Mouse (Mus musculus) neural tube, embryonic 15.5 days (tissue): ENCODE data around the gene Atp5e. TPM values are rescaled to one million over a fixed set of nuclear protein-coding genes. Genes with fewer than 3 reads are reported as not detected.

ENCODE experiments used
- ATAC-seq: fragments of 200-750 bp; cut with Nextera tagmentation; 2 replicates; pipeline ENCODE4 v1.8.0; 2017; ENCODE audit warnings: mild to moderate bottlenecking, moderate TSS enrichment, moderate library complexity; ENCODE audit not compliant: low FRiP score
- H3K27ac ChIP-seq: fragments of 300-500 bp; sonication (generic); replicated peaks from 2 replicates; pipeline ENCODE4 v1.5.1; 2015; ENCODE audit warnings: mild to moderate bottlenecking, inconsistent platforms
- H3K27me3 ChIP-seq: fragments of 300-500 bp; sonication (generic); replicated peaks from 2 replicates; pipeline ENCODE4 v1.6.1; 2015; ENCODE audit warnings: inconsistent platforms
- H3K36me3 ChIP-seq: fragments of 300-500 bp; sonication (generic); 2 replicates; pipeline ENCODE4 v1.6.1; 2015; ENCODE audit warnings: inconsistent platforms
- H3K4me1 ChIP-seq: fragments of 300-500 bp; sonication (generic); 2 replicates; pipeline ENCODE4 v1.6.1; 2015; ENCODE audit warnings: inconsistent platforms
- H3K4me2 ChIP-seq: fragments of 300-500 bp; sonication (generic); 2 replicates; pipeline ENCODE4 v1.6.1; 2015; ENCODE audit warnings: inconsistent platforms, mild to moderate bottlenecking, moderate library complexity
- H3K4me3 ChIP-seq: fragments of 300-500 bp; sonication (generic); replicated peaks from 2 replicates; pipeline ENCODE4 v1.5.1; 2015; ENCODE audit warnings: mild to moderate bottlenecking, inconsistent platforms
- H3K9ac ChIP-seq: fragments of 300-500 bp; sonication (generic); replicated peaks from 2 replicates; pipeline ENCODE4 v1.6.1; 2015; ENCODE audit warnings: mild to moderate bottlenecking, inconsistent platforms
- H3K9me3 ChIP-seq: fragments of 300-500 bp; sonication (generic); replicated peaks from 2 replicates; pipeline ENCODE4 v1.6.1; 2016; ENCODE audit warnings: inconsistent platforms
- WGBS: fragments of 180-500 bp; shearing (Covaris S2); methylation state at CpG from one replicate; pipeline ENCODE4 v1.1.7; 2015; ENCODE audit warnings: mixed read lengths; 5-methylcytosine and 5-hydroxymethylcytosine counted together
- polyA plus RNA-seq: library from polyadenylated mRNA; unstranded; fragments of >200 nt; fragmentation: Nextera tagmentation; extraction: Ambion mirVana; gene quantifications from 2 replicates; pipeline ENCODE4 v1.2.1, GENCODE M21; 2015

Atp5e gene
- polyA plus RNA-seq, 1 experiment from 2014 or later, result 902 TPM

DNA sequence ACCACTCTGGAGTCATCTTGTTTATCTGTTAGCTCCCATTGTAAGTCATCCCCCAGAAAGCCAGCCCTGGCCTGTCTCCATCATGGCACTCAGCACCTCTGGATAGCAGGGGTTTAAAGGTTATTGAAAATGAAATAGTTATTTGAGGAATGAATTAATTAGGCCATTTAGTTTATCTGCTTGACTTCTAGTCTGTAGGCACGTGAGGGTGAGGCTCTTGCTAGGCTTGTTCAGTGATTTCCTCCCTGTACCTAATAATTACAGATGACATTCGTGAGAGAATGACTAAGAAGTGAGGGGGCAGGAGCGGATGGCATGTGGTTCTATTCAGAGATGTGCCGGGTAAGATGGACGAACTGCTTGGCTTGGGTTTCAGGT lies 9.6 kb upstream of the Atp5e start:
- peaks cover 22% of the 10 kb centered on the region for H3K4me1 ChIP-seq
- no peaks in the 10 kb centered on the region for H3K9me3 ChIP-seq
- no peak overlapping the region for H3K27ac ChIP-seq
- peak overlapping the region; percentile 41 for H3K9ac ChIP-seq
- no peaks in the 10 kb centered on the region; the same call in none of the 2 replicates for H3K36me3 ChIP-seq
- H3K27me3 ChIP-seq, result no peaks in the 10 kb centered on the region
- peak overlapping the region; percentile 83 for H3K4me2 ChIP-seq
- ATAC-seq, result no peak
- H3K4me3 ChIP-seq, result peak overlapping the region; percentile 66
- WGBS, result 83% methylated on average over 5 of the region's 5 CpGs

DNA sequence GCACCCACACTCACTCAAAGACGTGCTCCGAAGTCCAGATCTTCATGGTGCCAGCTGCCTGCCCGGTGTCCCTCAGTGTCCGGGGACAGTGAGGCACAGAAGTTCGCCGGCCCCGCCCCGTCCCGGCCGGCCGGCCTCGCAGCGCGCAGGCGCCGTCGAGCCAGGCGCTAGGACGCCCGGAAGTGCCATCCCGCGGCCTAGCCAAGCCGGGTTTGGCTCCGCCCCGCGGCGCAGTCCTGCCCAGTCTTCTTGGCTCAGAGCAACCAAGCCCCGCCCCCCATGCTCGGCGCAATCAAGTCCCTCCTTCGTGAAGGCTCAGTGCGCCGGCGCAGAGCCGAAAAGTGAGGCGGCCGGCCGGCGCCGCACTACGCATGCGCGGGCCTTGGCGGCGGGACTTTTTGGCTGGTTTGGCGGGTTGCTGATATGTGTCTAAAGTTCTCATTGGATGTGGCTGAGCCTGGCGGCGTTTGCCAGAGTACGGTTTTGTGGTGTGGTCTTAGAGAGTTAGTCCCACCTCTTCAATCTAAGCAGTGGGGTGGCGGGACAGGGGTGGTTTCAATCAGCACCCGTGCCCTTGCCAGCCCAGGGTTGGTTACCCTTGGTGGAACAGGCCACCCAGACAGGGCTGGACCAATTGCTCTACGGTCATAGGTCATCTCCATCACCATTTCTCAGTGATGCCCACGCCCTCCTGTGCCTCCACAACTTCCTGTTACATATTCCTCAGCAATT lies 9.1 kb upstream of the Atp5e start, which contains the start of gene Prelid3b:
TSS of gene Prelid3b (minus strand) at position 264 of the 732 bp plus-strand sequence.
- under 1% methylated on average over 53 of the region's 53 CpGs for WGBS
- Histone ChIP-seq H3K4me2 (peak within 1 kb of the TSS; percentile 83), H3K9ac (peak within 1 kb of the TSS; percentile 66), H3K4me3 (peak within 1 kb of the TSS; percentile 66), H3K4me1 (peaks cover 22% of the 10 kb centered on the region), H3K27ac (no peak within 1 kb of the TSS), H3K9me3 (no peaks in the 10 kb centered on the region), H3K36me3 (peaks cover 4% of the 10 kb centered on the region), H3K27me3 (no peaks in the 10 kb centered on the region)
- ATAC-seq, result peak; percentile 99

DNA sequence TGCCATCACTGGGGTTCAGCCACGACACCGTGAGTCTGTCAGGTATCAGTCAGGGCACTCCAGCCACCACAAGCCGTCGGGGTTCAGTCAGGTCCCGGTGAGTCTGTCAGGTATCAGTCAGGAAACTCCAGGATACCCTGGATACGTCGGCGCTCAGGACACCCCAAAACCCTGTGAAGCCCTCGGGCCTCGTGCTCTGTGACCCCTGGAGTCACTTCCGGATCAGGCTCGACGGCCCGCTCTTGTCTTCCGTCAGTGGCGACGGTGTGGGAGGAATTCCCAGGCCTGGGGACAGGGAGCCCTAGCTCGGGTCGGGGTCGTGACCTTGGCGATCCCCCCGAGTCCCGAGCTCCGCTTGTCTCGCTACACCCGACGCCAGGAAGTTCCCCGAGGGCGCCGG lies 8.5 kb upstream of the Atp5e start:
- Histone ChIP-seq H3K27ac (no peak overlapping the region), H3K4me2 (peak overlapping the region; percentile 83), H3K9ac (peak overlapping the region; percentile 66), H3K9me3 (no peaks in the 10 kb centered on the region), H3K36me3 (peaks cover 5% of the 10 kb centered on the region), H3K4me3 (peak overlapping the region; percentile 66), H3K27me3 (no peaks in the 10 kb centered on the region), H3K4me1 (peaks cover 22% of the 10 kb centered on the region)
- WGBS, result 9% methylated on average over 28 of the region's 30 CpGs
- peak; percentile 43 for ATAC-seq

DNA sequence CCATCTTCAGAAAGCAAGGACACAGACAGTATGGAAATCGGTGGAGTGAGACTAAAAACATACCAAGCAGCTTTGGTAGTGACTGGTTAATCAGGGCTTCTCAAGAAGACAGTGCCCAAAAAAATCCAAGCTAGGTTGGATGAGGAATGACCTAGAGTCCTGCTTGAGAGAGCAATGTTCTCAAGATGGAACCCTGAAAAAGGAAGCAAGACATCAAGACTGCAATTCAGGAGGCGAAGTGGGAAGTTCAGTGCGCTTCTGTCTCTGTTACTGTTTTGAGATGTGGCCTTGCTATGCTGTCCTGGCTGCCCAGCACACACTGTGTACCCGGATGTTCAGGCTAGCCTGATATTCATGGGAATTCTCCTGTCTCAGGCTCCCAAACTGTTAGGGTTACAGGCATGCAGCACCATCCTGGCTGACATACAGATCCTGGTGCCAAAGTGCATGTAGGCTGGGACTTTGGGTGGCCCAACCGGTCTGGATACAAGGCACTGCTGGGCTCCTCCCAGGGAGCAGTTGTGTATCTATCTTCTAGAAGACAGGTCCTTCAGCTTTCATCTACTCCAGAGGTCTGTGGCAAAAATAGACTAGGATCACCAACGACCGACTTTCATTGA lies 7.0 kb upstream of the Atp5e start:
- peaks cover 22% of the 10 kb centered on the region for H3K4me1 ChIP-seq
- H3K27me3 ChIP-seq, result no peaks in the 10 kb centered on the region
- H3K9me3 ChIP-seq, result no peaks in the 10 kb centered on the region
- H3K4me2 ChIP-seq, result no peak overlapping the region
- peaks cover 13% of the 10 kb centered on the region for H3K36me3 ChIP-seq
- no peak overlapping the region for H3K4me3 ChIP-seq
- ATAC-seq, result no peak
- H3K9ac ChIP-seq, result no peak overlapping the region
- WGBS, result 96% methylated on average over 7 of the region's 7 CpGs
- H3K27ac ChIP-seq, result no peak overlapping the region

DNA sequence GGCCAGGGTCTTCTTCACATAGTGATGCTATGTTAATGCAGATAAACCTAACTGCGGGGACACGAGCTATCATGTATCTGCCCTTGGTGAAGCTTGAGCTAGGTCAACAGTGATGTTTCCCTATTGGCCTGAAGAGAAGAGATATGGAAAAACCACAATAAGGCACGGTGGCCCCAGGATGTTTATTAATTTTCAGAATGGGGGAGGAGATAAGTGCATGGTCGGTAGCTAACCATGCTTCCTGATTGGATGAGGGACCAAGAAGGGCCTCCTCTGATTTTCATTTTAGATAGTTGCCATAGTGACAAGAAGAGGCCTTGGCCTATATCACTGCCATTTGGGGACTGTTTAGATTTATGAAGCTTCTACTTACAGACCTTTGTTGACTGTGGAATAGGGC lies 6.4 kb upstream of the Atp5e start:
- 94% methylated on average over 4 of the region's 4 CpGs for WGBS
- no peak for ATAC-seq

DNA sequence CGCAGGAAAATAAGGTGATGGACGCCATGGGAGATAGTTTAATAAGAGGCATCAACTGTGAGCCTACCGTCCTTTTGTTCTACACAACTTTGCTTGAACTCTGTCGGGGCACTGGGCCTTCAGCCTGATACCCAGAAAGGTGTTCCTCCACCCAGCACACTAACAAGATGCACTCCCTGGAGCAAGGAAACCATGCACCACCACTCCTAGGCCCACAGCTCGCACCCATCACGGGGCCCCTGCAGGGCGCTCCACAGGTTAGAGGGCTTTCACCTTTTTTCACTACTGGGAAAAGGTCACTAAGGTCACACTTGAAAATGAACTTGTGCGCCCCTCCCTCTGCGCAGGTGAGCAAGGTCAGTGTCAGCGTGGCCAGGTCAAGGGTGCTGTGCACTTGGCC lies 535 bp downstream of the Atp5e start:
- Histone ChIP-seq H3K4me3 (peak overlapping the region; percentile 94), H3K4me2 (peak overlapping the region; percentile 95), H3K27me3 (no peaks in the 10 kb centered on the region), H3K9me3 (no peaks in the 10 kb centered on the region), H3K36me3 (peaks cover 45% of the 10 kb centered on the region), H3K27ac (peak overlapping the region; percentile 85), H3K9ac (peak overlapping the region; percentile 89), H3K4me1 (peaks cover 18% of the 10 kb centered on the region)
- 40% methylated on average over 10 of the region's 10 CpGs for WGBS
- ATAC-seq, result peak; percentile 51; the same call in 1 of the 2 replicates

More for the DNA sequence above, 6.4 kb upstream of the Atp5e start:
- H3K4me2 ChIP-seq, result no peak overlapping the region
- peaks cover 22% of the 10 kb centered on the region for H3K4me1 ChIP-seq
- H3K27me3 ChIP-seq, result no peaks in the 10 kb centered on the region
- H3K27ac ChIP-seq, result no peak overlapping the region
- no peak overlapping the region for H3K9ac ChIP-seq
- H3K9me3 ChIP-seq, result no peaks in the 10 kb centered on the region
- H3K4me3 ChIP-seq, result no peak overlapping the region
- H3K36me3 ChIP-seq, result peaks cover 16% of the 10 kb centered on the region

DNA sequence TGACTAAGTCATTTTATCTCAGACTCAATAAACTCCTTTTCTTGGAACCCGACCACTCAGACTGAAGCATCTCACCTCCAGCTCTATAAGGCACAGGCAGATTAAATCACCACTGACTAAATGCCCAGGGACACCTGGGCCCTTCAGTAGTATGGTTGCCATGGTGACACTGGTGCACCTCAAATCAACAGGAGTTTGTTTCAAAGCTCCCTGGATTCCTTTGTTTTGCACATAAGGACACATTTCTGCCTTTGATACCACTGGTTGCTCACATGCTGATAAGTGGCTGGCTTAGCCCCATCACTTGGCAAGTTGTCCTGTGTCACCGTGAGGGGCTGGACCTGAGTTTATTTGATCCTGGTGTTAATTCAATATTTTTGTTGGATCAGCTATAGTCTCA lies 4.5 kb downstream of the Atp5e start:
- Histone ChIP-seq H3K4me2 (no peak overlapping the region), H3K9ac (no peak overlapping the region), H3K27ac (no peak overlapping the region), H3K4me3 (no peak overlapping the region), H3K36me3 (peaks cover 29% of the 10 kb centered on the region), H3K4me1 (peaks cover 18% of the 10 kb centered on the region), H3K27me3 (no peaks in the 10 kb centered on the region), H3K9me3 (no peaks in the 10 kb centered on the region)
- 71% methylated on average over 2 of the region's 2 CpGs for WGBS
- no peak for ATAC-seq

DNA sequence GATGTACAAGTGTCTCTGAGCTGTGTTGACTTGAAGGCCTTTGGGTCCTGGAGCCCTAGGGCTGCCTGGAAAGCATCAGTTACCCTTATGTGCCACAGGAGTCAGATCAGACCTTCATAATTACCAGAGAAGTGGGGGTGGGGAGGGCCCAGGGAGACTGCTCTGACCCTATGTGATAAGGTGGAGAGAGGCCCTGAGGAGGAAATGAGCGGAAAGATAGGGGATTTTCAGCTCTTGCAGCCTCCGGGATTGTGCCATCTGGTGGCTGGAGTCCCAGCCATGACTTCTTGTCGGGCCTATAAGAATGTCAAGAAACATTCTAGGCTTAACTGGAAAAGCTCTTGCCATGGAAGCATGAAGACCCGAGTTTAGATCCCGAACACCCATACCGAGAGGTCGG lies 10.2 kb downstream of the Atp5e start:
- H3K27me3 ChIP-seq, result no peaks in the 10 kb centered on the region
- no peak overlapping the region for H3K4me2 ChIP-seq
- H3K9me3 ChIP-seq, result no peaks in the 10 kb centered on the region
- no peak overlapping the region for H3K9ac ChIP-seq
- no peak overlapping the region for H3K4me3 ChIP-seq
- 0 out of 2 replicates have a peak, but pooled peaks cover 2% of the 10 kb centered on the region for H3K4me1 ChIP-seq
- no peaks in the 10 kb centered on the region for H3K36me3 ChIP-seq
- WGBS, result 76% methylated on average over 7 of the region's 7 CpGs
- ATAC-seq, result no peak
- H3K27ac ChIP-seq, result no peak overlapping the region

DNA sequence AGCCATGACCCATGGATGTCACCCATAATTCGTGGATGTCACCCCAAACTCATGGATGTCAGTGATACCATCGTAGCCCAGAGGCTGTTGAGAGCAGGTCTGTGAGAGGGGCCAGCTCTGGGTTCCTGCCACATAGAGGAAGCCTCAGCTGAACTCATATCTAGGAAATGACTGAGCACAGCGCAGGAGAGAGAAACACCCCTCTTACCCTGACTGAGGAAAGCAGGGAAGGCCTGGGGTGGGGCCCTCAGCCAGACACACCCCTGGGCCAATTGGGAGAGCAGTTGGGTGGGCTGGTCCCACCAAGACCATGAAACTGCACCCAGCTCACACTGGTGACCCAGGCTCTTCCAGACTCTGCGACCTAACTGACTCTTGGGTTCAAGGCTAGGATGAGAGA lies 13.6 kb downstream of the Atp5e start, which contains the start of gene Tubb1:
TSS of gene Tubb1 (plus strand) at position 343 of the 400 bp plus-strand sequence.
- no peak within 1 kb of the TSS for H3K27ac ChIP-seq
- WGBS, result 83% methylated on average over 4 of the region's 4 CpGs

DNA sequence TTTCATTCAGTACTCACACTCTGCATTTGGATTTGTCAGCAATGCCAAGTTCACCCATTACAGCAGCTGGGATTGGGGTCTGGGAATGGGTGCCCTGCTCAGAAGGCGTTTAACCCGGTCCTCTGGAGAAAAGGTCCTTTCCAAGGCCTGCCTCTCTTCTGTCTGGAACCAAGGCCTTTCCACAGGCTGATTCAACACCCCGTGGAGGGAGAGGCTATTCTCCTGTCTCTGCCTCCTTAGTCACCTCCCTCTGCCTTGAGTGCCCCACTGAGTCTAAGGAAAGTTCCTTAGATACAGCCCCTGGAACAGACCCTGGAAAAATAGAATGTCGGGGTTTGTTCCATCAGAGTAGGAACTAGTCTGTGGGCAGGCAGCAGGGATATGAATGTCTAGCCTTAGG lies 15.5 kb downstream of the Atp5e start:
- Histone ChIP-seq H3K27me3 (no peaks in the 10 kb centered on the region), H3K9me3 (no peaks in the 10 kb centered on the region), H3K9ac (no peak overlapping the region), H3K4me3 (no peak overlapping the region), H3K4me1 (no peaks in the 10 kb centered on the region), H3K27ac (no peak overlapping the region), H3K36me3 (no peaks in the 10 kb centered on the region), H3K4me2 (no peak overlapping the region)
- no peak for ATAC-seq
- WGBS, result 86% methylated on average over 4 of the region's 4 CpGs

More for the DNA sequence above, 13.6 kb downstream of the Atp5e start, which contains the start of gene Tubb1:
- no peak for ATAC-seq
- no peaks in the 10 kb centered on the region for H3K9me3 ChIP-seq
- no peaks in the 10 kb centered on the region for H3K36me3 ChIP-seq
- H3K4me3 ChIP-seq, result no peak within 1 kb of the TSS
- no peak within 1 kb of the TSS for H3K4me2 ChIP-seq
- H3K27me3 ChIP-seq, result no peaks in the 10 kb centered on the region
- no peaks in the 10 kb centered on the region for H3K4me1 ChIP-seq
- H3K9ac ChIP-seq, result no peak within 1 kb of the TSS

DNA sequence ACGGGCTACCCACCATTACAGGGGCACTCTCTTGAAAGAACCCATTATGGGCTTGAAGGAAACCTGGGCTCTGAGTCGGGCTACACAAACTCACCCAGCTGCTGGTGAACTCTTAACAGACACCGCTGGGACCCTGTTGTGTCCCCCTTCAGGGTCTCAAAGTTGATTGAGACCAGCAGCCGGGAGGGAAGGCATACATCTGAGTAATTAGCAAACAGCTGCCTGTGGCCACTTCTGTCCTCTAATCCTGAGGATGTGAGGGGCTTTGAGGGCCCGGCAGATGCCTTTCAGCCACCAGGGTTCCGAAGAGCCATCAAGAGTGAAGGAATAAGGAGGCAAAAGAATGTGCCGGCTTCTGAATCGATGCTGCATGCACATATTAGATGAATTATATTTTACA lies 17.0 kb downstream of the Atp5e start:
- H3K4me3 ChIP-seq, result no peak overlapping the region
- WGBS, result 74% methylated on average over 8 of the region's 8 CpGs
- H3K9ac ChIP-seq, result no peak overlapping the region
- no peaks in the 10 kb centered on the region for H3K4me1 ChIP-seq
- H3K27me3 ChIP-seq, result no peaks in the 10 kb centered on the region
- H3K9me3 ChIP-seq, result no peaks in the 10 kb centered on the region
- no peak for ATAC-seq
- no peaks in the 10 kb centered on the region for H3K36me3 ChIP-seq
- no peak overlapping the region for H3K4me2 ChIP-seq
- H3K27ac ChIP-seq, result no peak overlapping the region

DNA sequence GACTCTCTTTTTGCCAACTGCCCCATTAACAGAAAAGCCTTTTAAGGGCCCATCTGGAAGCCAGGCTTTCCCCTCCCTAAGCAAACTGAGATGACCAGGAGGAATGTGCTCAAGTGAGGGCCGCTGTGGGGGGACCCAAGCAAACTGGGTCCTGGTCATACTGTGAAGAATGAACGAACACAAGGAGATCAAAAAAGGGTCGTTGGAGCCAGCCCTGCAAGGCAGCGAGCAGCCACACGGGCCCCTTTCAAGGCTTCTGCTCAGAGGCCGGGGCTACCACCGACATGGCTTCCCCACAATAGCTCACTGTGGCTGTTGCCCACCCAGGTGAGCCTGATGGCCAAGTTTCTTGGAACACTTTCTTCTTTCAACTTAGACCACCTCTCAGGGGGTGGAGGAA lies 17.4 kb downstream of the Atp5e start:
- no peak overlapping the region for H3K4me3 ChIP-seq
- no peak overlapping the region for H3K9ac ChIP-seq
- no peaks in the 10 kb centered on the region for H3K9me3 ChIP-seq
- WGBS, result 55% methylated on average over 7 of the region's 7 CpGs
- no peaks in the 10 kb centered on the region for H3K36me3 ChIP-seq
- H3K4me2 ChIP-seq, result no peak overlapping the region
- H3K27ac ChIP-seq, result no peak overlapping the region
- no peaks in the 10 kb centered on the region for H3K4me1 ChIP-seq
- ATAC-seq, result no peak
- H3K27me3 ChIP-seq, result no peaks in the 10 kb centered on the region
